Mouse (Mus musculus) forebrain, embryonic 13.5 days (tissue): Measurements from ENCODE around the gene Srrd. TPM values are rescaled to one million over a fixed set of nuclear protein-coding genes. Genes with fewer than 3 reads are reported as not detected.

ENCODE experiments used
- ATAC-seq: fragments of 200-750 bp; cut with Nextera tagmentation; 2 replicates; pipeline ENCODE4 v1.8.0; 2017
- H3K27ac ChIP-seq: fragments of 300-500 bp; sonication (generic); 2 replicates; pipeline ENCODE4 v1.5.1; 2015; ENCODE audit warnings: inconsistent platforms, mild to moderate bottlenecking, moderate library complexity
- H3K27me3 ChIP-seq: fragments of 300-500 bp; sonication (generic); 2 replicates; pipeline ENCODE4 v1.6.1; 2015; ENCODE audit warnings: mild to moderate bottlenecking, inconsistent platforms
- H3K36me3 ChIP-seq: fragments of 300-500 bp; sonication (generic); 2 replicates; pipeline ENCODE4 v1.6.1; 2015; ENCODE audit warnings: mild to moderate bottlenecking, inconsistent platforms; ENCODE audit not compliant: poor library complexity, severe bottlenecking
- H3K4me1 ChIP-seq: fragments of 300-500 bp; sonication (generic); 2 replicates; pipeline ENCODE4 v1.6.1; 2015; ENCODE audit warnings: inconsistent platforms
- H3K4me2 ChIP-seq: fragments of 300-500 bp; sonication (generic); 2 replicates; pipeline ENCODE4 v1.6.1; 2015; ENCODE audit warnings: inconsistent platforms, mild to moderate bottlenecking, moderate library complexity
- H3K4me3 ChIP-seq: fragments of 300-500 bp; sonication (generic); 2 replicates; pipeline ENCODE4 v1.5.1; 2015; ENCODE audit warnings: mild to moderate bottlenecking, inconsistent platforms
- H3K9ac ChIP-seq: fragments of 300-500 bp; sonication (generic); 2 replicates; pipeline ENCODE4 v1.6.1; 2015; ENCODE audit warnings: mild to moderate bottlenecking, inconsistent platforms
- H3K9me3 ChIP-seq: fragments of 300-500 bp; sonication (generic); replicated peaks from 2 replicates; pipeline ENCODE4 v1.6.1; 2016; ENCODE audit warnings: inconsistent platforms
- WGBS: fragments of 180-500 bp; shearing (Covaris S2); methylation state at CpG from one replicate; pipeline ENCODE4 v1.1.7; 2015; 5-methylcytosine and 5-hydroxymethylcytosine counted together
- polyA plus RNA-seq: library from polyadenylated mRNA; unstranded; fragments of >200 nt; fragmentation: Nextera tagmentation; extraction: Ambion mirVana; gene quantifications from 2 replicates; pipeline ENCODE4 v1.2.1, GENCODE M21; 2015

Srrd gene
- polyA plus RNA-seq, 1 experiment from 2014 or later = 47.3 TPM

DNA sequence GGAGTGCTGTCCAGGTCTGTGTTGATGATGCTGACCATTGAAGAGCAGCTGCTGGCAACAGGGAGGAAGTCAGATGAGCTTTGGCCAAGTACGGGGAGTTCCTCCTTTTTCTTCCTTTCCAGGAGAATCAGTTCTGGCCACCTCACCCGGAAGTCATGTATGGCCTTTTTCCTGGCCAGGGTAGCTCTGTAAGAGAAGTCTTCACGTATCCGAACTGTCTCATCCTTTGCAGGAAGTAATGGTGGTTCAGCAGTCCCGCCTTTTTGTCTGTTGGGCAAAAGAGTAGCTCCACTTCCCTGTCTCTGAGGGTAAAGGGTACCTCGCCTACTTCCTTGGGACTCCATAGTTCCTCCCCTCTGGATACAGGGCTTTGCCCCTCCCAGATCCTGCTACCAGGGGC lies 12.7 kb upstream of the Srrd start:
- H3K27ac ChIP-seq = no peak overlapping the region
- H3K27me3 ChIP-seq = no peaks in the 10 kb centered on the region
- no peak overlapping the region for H3K4me3 ChIP-seq
- no peaks in the 10 kb centered on the region for H3K4me1 ChIP-seq
- 88% methylated on average over 6 of the region's 6 CpGs for WGBS
- no peaks in the 10 kb centered on the region for H3K9me3 ChIP-seq
- H3K4me2 ChIP-seq = no peak overlapping the region
- no peak overlapping the region for H3K9ac ChIP-seq
- no peak for ATAC-seq
- H3K36me3 ChIP-seq = peaks cover 79% of the 10 kb centered on the region

DNA sequence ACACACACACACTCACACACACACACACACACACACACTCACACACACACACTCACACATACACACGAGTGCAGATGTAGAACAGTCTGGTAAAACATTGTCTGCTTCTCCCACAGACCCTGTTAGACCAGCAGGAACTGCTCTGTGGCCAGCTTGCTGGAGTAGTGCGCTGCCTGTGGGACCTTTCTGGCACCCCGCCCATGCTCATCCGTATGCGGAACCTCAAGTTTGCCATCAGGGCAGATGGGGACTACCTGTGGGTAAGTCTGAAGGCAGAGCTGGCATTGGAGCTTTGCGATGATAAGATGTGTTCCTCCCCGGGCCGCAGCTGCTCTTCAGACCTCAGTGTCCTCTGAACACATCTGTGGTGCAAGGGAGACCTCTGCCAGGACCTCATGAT lies 6.3 kb upstream of the Srrd start:
- Histone ChIP-seq H3K27ac (no peak overlapping the region), H3K4me2 (no peak overlapping the region), H3K9ac (no peak overlapping the region), H3K36me3 (peaks cover 80% of the 10 kb centered on the region), H3K4me1 (peaks cover 20% of the 10 kb centered on the region), H3K27me3 (no peaks in the 10 kb centered on the region), H3K9me3 (no peaks in the 10 kb centered on the region), H3K4me3 (no peak overlapping the region)
- ATAC-seq = no peak
- whole genome bisulfite sequencing = 92% methylated on average over 8 of the region's 8 CpGs

DNA sequence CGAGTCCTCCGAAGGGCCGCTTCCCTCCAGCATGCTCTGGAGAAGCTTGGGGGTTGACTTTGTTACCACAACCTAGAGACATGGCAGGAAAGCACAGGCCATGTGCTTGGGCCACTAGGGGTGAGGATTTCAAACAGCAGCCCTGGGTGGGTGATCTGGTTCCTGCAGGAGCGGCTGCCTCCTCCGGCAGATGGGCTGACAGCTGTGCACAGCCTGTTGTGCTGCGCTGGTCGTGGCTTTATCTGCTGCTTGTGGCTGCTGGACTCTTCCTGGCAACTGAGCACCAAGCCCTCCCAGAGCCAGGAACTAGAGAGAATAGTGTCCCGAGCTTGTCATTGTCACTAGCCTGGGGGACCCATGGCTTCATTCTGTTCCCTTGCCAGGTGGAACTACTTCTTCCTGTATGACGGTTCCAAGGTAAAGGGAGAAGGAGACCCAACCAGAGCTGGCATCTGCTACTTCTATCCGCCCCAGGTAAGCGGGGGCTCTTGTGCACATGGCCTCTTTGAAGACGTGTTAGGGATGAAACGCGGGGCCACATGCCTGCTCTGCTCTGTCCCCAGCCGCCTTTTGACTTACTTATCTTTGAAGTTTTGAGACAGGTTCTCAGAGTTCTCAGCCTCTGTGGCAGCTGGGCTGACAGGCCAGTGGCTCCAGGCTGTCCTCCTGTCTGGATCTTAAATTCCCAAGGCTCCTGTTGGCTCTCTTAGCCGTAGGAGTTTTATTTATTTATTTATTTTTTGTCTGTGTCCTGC lies 3.5 kb upstream of the Srrd start:
- ATAC-seq = no peak
- Histone ChIP-seq H3K27ac (no peak overlapping the region), H3K4me2 (no peak overlapping the region), H3K4me1 (peaks cover 42% of the 10 kb centered on the region), H3K4me3 (no peak overlapping the region), H3K9ac (0 out of 2 replicates have a peak overlapping the region, but pooled peaks have one; percentile 4), H3K27me3 (no peaks in the 10 kb centered on the region), H3K9me3 (no peaks in the 10 kb centered on the region), H3K36me3 (peaks cover 54% of the 10 kb centered on the region)
- 87% methylated on average over 16 of the region's 16 CpGs for WGBS

DNA sequence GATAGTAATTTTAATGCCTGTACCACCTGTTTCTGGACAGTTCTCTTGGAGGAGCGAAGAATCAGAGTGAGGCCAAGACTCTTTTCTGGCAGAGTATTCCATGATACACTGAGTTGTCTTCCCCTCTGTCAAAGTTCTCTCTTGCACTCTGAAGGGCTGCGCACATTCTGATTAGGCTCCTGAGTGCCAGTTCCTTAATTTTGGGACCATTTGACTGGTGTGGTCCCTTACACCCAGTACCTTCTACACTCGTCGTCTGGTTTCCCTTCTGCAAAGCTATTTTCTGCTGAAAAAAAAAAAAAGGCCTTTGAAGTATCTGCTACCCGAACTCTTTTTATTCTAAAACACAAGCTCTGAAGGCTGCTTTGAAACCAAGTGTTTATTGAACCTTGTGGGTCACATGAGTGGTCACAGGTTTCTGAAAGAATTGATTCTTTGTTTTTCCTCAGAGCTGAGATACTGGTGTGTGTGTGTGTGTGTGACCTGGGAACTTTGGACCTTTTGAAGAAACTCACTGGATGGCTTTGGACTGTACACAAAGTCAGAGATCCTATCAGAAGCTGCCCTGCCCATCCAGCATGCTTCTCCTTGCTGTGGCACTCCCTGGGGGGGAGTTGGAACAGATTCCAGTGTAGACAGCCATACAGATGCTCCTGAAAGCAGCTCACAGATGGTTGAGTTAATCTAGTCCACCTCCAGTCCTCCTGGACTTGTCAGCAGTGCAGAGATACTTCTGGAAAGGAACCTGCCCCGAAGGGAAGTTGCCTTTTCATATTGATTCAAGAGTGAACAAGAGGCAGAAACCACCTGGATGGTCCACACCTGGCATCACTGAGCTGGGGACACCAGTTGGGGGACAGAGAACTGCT lies 1.5 kb upstream of the Srrd start:
- Histone ChIP-seq H3K27me3 (no peaks in the 10 kb centered on the region), H3K9me3 (no peaks in the 10 kb centered on the region), H3K4me2 (peak overlapping the region; percentile 84; the same call in 1 of the 2 replicates), H3K9ac (no peak overlapping the region), H3K4me3 (0 out of 2 replicates have a peak overlapping the region, but pooled peaks have one; percentile 85), H3K4me1 (peaks cover 43% of the 10 kb centered on the region), H3K27ac (no peak overlapping the region), H3K36me3 (peaks cover 41% of the 10 kb centered on the region)
- 76% methylated on average over 6 of the region's 6 CpGs for WGBS
- no peak for ATAC-seq

- 0% methylated on average over 24 of the region's 24 CpGs for WGBS
- Histone ChIP-seq H3K36me3 (peaks cover 39% of the 10 kb centered on the region), H3K27ac (no peak overlapping the region), H3K4me2 (peak overlapping the region; percentile 84), H3K4me1 (peaks cover 43% of the 10 kb centered on the region), H3K4me3 (peak overlapping the region; percentile 85), H3K27me3 (no peaks in the 10 kb centered on the region), H3K9ac (peak overlapping the region; percentile 76), H3K9me3 (no peaks in the 10 kb centered on the region)
- peak; percentile 71; the same call in 1 of the 2 replicates for ATAC-seq
These were observed 360 bp upstream of the Srrd start for GRCm38 (mm10) chr5:112343205-112343595.

DNA sequence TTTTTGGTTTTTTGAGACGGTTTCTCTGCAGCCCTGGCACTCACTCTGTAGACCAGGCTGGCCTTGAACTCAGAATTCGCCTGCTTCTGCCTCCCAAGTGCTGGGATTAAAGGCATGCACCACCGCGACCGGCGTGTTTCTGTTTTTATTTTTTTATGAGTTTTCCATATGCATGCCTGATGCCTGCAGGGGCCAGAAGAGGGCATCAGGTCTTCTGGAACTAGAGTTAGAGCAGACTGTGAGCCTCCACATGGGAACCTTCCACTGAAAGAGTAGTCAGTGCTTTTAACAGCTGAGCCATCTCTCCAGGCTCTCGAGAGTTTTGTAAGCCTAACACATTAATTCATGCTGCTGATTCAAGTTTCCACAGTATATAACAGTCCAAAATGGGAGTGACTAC lies 3.6 kb downstream of the Srrd start:
- Histone ChIP-seq H3K27me3 (no peaks in the 10 kb centered on the region), H3K36me3 (peaks cover 57% of the 10 kb centered on the region), H3K27ac (no peak overlapping the region), H3K9ac (no peak overlapping the region), H3K4me1 (peaks cover 23% of the 10 kb centered on the region), H3K9me3 (no peaks in the 10 kb centered on the region), H3K4me2 (no peak overlapping the region), H3K4me3 (no peak overlapping the region)
- 73% methylated on average over 7 of the region's 7 CpGs for WGBS
- no peak for ATAC-seq

DNA sequence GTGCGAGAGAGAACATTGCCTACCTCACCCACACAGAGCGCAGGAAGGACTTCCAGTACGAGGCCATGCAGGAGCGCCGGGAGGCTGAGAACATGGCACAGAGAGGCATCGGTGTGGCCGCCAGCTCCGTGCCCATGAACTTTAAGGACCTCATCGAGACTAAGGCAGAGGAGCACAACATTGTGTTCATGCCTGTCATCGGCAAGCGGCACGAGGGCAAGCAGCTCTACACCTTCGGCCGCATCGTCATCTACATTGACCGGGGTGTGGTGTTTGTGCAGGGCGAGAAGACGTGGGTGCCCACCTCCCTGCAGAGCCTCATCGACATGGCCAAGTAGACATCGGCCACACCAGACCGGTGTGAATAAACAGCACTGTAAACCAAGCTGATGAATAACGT lies 5.8 kb downstream of the Srrd start:
- Histone ChIP-seq H3K4me3 (no peak overlapping the region), H3K4me2 (no peak overlapping the region), H3K4me1 (peaks cover 7% of the 10 kb centered on the region), H3K9me3 (no peaks in the 10 kb centered on the region), H3K36me3 (peaks cover 79% of the 10 kb centered on the region), H3K9ac (no peak overlapping the region), H3K27ac (no peak overlapping the region), H3K27me3 (no peaks in the 10 kb centered on the region)
- no peak for ATAC-seq
- WGBS = 93% methylated on average over 22 of the region's 22 CpGs

DNA sequence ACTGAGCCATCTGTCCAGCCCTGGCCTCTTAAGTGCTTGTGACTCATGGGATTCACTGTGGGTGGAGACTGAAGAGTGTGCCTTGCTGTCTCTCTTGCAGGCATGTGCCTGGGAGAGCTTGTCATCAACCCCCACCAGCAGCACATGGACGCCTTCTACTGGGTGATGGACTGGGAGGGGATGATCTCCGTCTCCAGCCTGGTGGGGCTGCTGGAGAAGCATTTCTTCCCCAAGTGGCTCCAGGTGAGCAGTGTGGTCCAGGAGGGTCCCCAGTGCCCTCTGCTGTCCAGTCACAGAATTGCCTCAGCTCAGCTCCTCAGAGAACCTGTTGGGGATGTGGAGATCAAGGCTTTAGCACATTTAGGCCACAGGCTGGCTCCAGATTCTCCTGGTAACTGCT lies 7.4 kb downstream of the Srrd start:
- no peak overlapping the region for H3K4me2 ChIP-seq
- H3K27me3 ChIP-seq = no peaks in the 10 kb centered on the region
- H3K36me3 ChIP-seq = peaks cover 94% of the 10 kb centered on the region
- H3K4me3 ChIP-seq = no peak overlapping the region
- ATAC-seq = no peak
- no peaks in the 10 kb centered on the region for H3K4me1 ChIP-seq
- H3K27ac ChIP-seq = no peak overlapping the region
- WGBS = 16% methylated on average over 2 of the region's 2 CpGs
- no peak overlapping the region for H3K9ac ChIP-seq
- no peaks in the 10 kb centered on the region for H3K9me3 ChIP-seq

- H3K27ac ChIP-seq = no peak overlapping the region
- no peak for ATAC-seq
- H3K4me1 ChIP-seq = peaks cover 21% of the 10 kb centered on the region
- H3K36me3 ChIP-seq = peaks cover 75% of the 10 kb centered on the region
- WGBS = 95% methylated on average over 14 of the region's 14 CpGs
- H3K9me3 ChIP-seq = no peaks in the 10 kb centered on the region
- no peak overlapping the region for H3K9ac ChIP-seq
- H3K4me3 ChIP-seq = no peak overlapping the region
- no peaks in the 10 kb centered on the region for H3K27me3 ChIP-seq
- no peak overlapping the region for H3K4me2 ChIP-seq
These were observed 12.9 kb downstream of the Srrd start for GRCm38 (mm10) chr5:112329805-112330564.

DNA sequence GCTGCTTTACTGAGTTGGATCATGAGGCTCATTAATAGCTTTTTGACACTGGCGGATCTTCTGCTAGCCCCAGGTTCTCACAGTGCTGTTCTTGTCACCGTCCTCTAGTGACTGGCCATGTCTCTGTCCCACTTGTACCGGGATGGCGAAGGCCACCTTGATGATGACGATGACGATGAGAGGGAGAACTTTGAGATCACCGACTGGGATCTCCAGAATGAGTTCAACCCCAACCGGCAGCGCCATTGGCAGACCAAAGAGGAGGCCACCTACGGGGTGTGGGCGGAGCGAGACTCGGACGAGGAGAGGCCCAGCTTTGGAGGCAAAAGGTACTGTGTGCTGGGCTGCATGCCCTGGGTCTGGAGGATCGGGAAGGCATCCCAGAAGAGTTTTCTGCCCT lies 15.0 kb downstream of the Srrd start:
- no peak for ATAC-seq
- Histone ChIP-seq H3K27ac (no peak overlapping the region), H3K9ac (no peak overlapping the region), H3K27me3 (no peaks in the 10 kb centered on the region), H3K4me1 (peaks cover 21% of the 10 kb centered on the region), H3K9me3 (no peaks in the 10 kb centered on the region), H3K36me3 (peaks cover 54% of the 10 kb centered on the region), H3K4me3 (no peak overlapping the region), H3K4me2 (peak overlapping the region; percentile 78; the same call in 1 of the 2 replicates)
- 91% methylated on average over 15 of the region's 15 CpGs for WGBS

DNA sequence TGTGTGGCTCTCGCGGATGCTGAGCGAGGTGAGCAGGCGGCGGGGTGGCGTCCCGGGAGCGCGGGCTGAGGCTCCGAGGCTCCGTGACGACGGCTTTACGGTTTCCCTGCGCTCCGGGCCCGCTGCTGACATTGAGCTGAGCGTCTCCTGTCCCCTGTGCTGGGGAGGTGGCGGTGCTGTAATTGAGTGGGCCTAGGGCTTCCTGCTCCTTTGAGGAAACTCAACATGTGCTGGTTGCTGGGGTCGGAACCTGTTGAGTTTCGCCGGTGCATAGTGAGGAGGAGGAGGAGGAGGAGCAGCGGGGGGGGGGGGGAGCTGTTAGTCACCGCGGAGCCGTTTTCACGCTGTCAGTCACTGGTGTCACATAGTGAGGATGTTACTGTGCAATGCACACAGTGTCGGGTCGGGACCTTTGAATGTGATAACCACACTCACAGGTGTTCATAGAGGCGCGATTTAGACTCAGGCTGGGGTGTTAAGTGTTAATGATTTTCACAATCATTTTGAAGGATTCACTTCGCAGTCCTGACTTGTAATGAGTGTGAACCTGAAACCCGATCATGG lies 16.3 kb downstream of the Srrd start:
- Histone ChIP-seq H3K36me3 (peaks cover 40% of the 10 kb centered on the region), H3K9ac (peak overlapping the region; percentile 79), H3K4me3 (peak overlapping the region; percentile 87), H3K4me1 (peaks cover 21% of the 10 kb centered on the region), H3K27me3 (no peaks in the 10 kb centered on the region), H3K27ac (no peak overlapping the region), H3K9me3 (no peaks in the 10 kb centered on the region), H3K4me2 (peak overlapping the region; percentile 78)
- ATAC-seq = peak; percentile 74
- WGBS = 1% methylated on average over 32 of the region's 33 CpGs
